Mouse (Mus musculus) spleen, adult 2 months (tissue): ENCODE measurements around the gene Mrpl1.

Experiments
- CTCF ChIP-seq: fragments of 200-500 bp; IDR thresholded peaks from 2 replicates; pipeline ENCODE4 v1.5.1; 2011; ENCODE audit warnings: mild to moderate bottlenecking, inconsistent platforms; ENCODE audit not compliant: insufficient read depth, insufficient read length, insufficient replicate concordance; ENCODE audit errors: extremely low read depth
- POLR2A ChIP-seq: fragments of 200-500 bp; IDR thresholded peaks from 2 replicates; pipeline ENCODE4 v1.6.1; 2011; ENCODE audit warnings: low read depth, low read length, inconsistent platforms

GRCm38 (mm10) chr5:96206897-96207296 is 2.4 kb upstream of the Mrpl1 start:
- TF ChIP-seq CTCF (no peak), POLR2A (no peak)
